In genomic region chr2:137363006-137363405, GRCm38 (mm10) we compare ENCODE assay signal across 27 mouse cellular contexts.
DNase-seq lines count a peak whose midpoint lies in the region; ATAC-seq and TF ChIP-seq lines count a peak whose summit lies in the region.
"Had no signal": no experiment of that assay in that cellular context is flagged by ENCODE, and none has a peak within 500 bp of the region (broad histone marks: within the 10 kb centered on the region; RNA-seq: fewer than 3 reads in every experiment).

No protein-coding gene starts in this region.

- no peak overlapping the region for H3ac ChIP-seq in myocyte (ENCODE audit: control insufficient read depth, insufficient read length)

- H3K27ac ChIP-seq in limb, embryonic 14.5 days (replicated peaks; ENCODE audit: low read depth, low read length): no peak overlapping the region
- no peak overlapping the region for H3K27ac ChIP-seq in limb, embryonic 10.5 days
- H3K27ac ChIP-seq: embryonic facial prominence, embryonic 12.5 days; forebrain, embryonic 10.5 days; forebrain, embryonic 15.5 days; gastrocnemius, adult 2 months; liver, embryonic 12.5 days; midbrain, embryonic 10.5 days; neural tube, embryonic 12.5 days; stomach, postnatal 0 days had no signal

- no peaks in the 10 kb centered on the region for H3K36me3 ChIP-seq in limb, embryonic 14.5 days (ENCODE audit: control insufficient read depth, insufficient read depth, low read length)
- no peaks in the 10 kb centered on the region for H3K36me3 ChIP-seq in limb, embryonic 10.5 days
- no peaks in the 10 kb centered on the region for H3K36me3 ChIP-seq in myocyte (ENCODE audit: control insufficient read depth, insufficient read depth)
- H3K36me3 ChIP-seq: embryonic facial prominence, embryonic 12.5 days; forebrain, embryonic 10.5 days; forebrain, embryonic 15.5 days; G1E; liver, embryonic 12.5 days; midbrain, embryonic 10.5 days; neural tube, embryonic 12.5 days had no signal

- 46% methylated on average over 2 of the region's 2 CpGs for WGBS in limb, embryonic 14.5 days
- 90% methylated on average over 2 of the region's 2 CpGs for WGBS in limb, embryonic 10.5 days

- H3K27me3 ChIP-seq in limb, embryonic 14.5 days (ENCODE audit: control insufficient read depth, insufficient read depth, low read length): no peaks in the 10 kb centered on the region
- no peaks in the 10 kb centered on the region for H3K27me3 ChIP-seq in limb, embryonic 10.5 days (ENCODE audit: low read depth, poor library complexity, severe bottlenecking)
- no peaks in the 10 kb centered on the region for H3K27me3 ChIP-seq in myocyte (ENCODE audit: control insufficient read depth, insufficient read depth, insufficient read length)
- H3K27me3 ChIP-seq: embryonic facial prominence, embryonic 12.5 days; forebrain, embryonic 15.5 days; liver, embryonic 12.5 days; neural tube, embryonic 12.5 days had no signal

- ATAC-seq in limb, embryonic 14.5 days (ENCODE audit: low FRiP score, low read depth): no peak
- ATAC-seq: forebrain, embryonic 15.5 days; hindbrain, embryonic 16.5 days; liver, embryonic 12.5 days; liver, postnatal 0 days; midbrain, embryonic 16.5 days had no signal

- no peak overlapping the region for H3K9ac ChIP-seq in limb, embryonic 14.5 days (ENCODE audit: low read depth, low read length, severe bottlenecking)
- H3K9ac ChIP-seq: embryonic facial prominence, embryonic 12.5 days; forebrain, embryonic 15.5 days; liver, embryonic 12.5 days; liver, postnatal 0 days; neural tube, embryonic 12.5 days had no signal

- no peaks in the 10 kb centered on the region for H3K79me2 ChIP-seq in myocyte (ENCODE audit: control insufficient read depth, insufficient read depth)

- DNase-seq in adrenal gland, adult (ENCODE audit: inconsistent age in 2 of 2, low spot score in 1 of 2): peak; percentile 5 to 55
- DNase-seq in adrenal gland, adult 18-20 months (ENCODE audit: low spot score in 2 of 2): no peak
- DNase-seq in limb, embryonic 14.5 days (ENCODE audit: low spot score): peak; percentile 73
- DNase-seq in limb, embryonic 10.5 days (ENCODE audit: low spot score): no peak
- DNase-seq in adipocyte (ENCODE audit: low spot score): peak; percentile 93
- DNase-seq in testis, postnatal 14 days (ENCODE audit: low spot score): no peak
- DNase-seq in embryo, embryonic 9.5 days (ENCODE audit: extremely low spot score): no peak
- DNase-seq: cerebellum, adult 8-10 months; cerebellum, postnatal 25 days; gastrocnemius, adult 2 months; kidney, adult 2 months; liver, postnatal 0 days; lung, postnatal 14 days; right cerebral cortex, adult 18-20 months; thymus, adult 2 months; thymus, postnatal 36 days had no signal

- no peaks in the 10 kb centered on the region for H3K9me3 ChIP-seq in limb, embryonic 14.5 days (ENCODE audit: control insufficient read depth, low read length)
- no peaks in the 10 kb centered on the region for H3K9me3 ChIP-seq in limb, embryonic 10.5 days (replicated peaks)
- H3K9me3 ChIP-seq: embryonic facial prominence, embryonic 12.5 days; forebrain, embryonic 10.5 days; forebrain, embryonic 15.5 days; liver, embryonic 12.5 days; midbrain, embryonic 10.5 days; neural tube, embryonic 12.5 days had no signal

- TF ChIP-seq POLR2A in limb, embryonic 14.5 days (IDR thresholded peaks at IDR 0.05; ENCODE audit: borderline replicate concordance, extremely low read depth, insufficient read depth, insufficient read length): no peak
- TF ChIP-seq POLR2A in myocyte (IDR thresholded peaks at IDR 0.05; ENCODE audit: insufficient read length, low read depth): no peak

- H3K4me1 ChIP-seq in limb, embryonic 14.5 days (ENCODE audit: control insufficient read depth, insufficient read depth, low read length): no peaks in the 10 kb centered on the region
- H3K4me1 ChIP-seq in limb, embryonic 10.5 days: no peaks in the 10 kb centered on the region
- H3K4me1 ChIP-seq: embryonic facial prominence, embryonic 12.5 days; forebrain, embryonic 15.5 days; liver, embryonic 12.5 days; midbrain, embryonic 10.5 days; neural tube, embryonic 12.5 days had no signal

- H3K4me2 ChIP-seq in limb, embryonic 14.5 days (replicated peaks; ENCODE audit: low read depth, low read length, severe bottlenecking): no peak overlapping the region
- H3K4me2 ChIP-seq in myocyte (ENCODE audit: low read depth): peak overlapping the region; percentile 12
- H3K4me2 ChIP-seq: embryonic facial prominence, embryonic 12.5 days; forebrain, embryonic 15.5 days; liver, embryonic 12.5 days; neural tube, embryonic 12.5 days had no signal

- H3K4me3 ChIP-seq in limb, embryonic 14.5 days (replicated peaks; ENCODE audit: low read length): no peak overlapping the region
- no peak overlapping the region for H3K4me3 ChIP-seq in limb, embryonic 10.5 days
- no peak overlapping the region for H3K4me3 ChIP-seq in myocyte
- H3K4me3 ChIP-seq: embryonic facial prominence, embryonic 12.5 days; forebrain, embryonic 10.5 days; forebrain, embryonic 15.5 days; gastrocnemius, adult 2 months; liver, embryonic 12.5 days; midbrain, embryonic 10.5 days; neural tube, embryonic 12.5 days had no signal

TF ChIP-seq in myocyte, 11 proteins besides CTCF, POLR2A, EP300 and RAD21:
- TF ChIP-seq SRF (IDR thresholded peaks at IDR 0.05; ENCODE audit: control insufficient read depth, insufficient read length, low read depth): no peak
- no peak for TF ChIP-seq MAX (IDR thresholded peaks at IDR 0.05; ENCODE audit: low read depth)
- no peak for TF ChIP-seq TCF12 (IDR thresholded peaks at IDR 0.05; ENCODE audit: insufficient read depth, poor library complexity, severe bottlenecking)
- TF ChIP-seq CEBPB (IDR thresholded peaks at IDR 0.05; ENCODE audit: insufficient read depth, poor library complexity, severe bottlenecking): 0 out of 2 replicates have a peak, but pooled peaks have one; percentile 8

Comparison
In these comparisons a context has a peak if more than half of its experiments do, and no peak if none do; other contexts are left out.
1. DNase-seq: peak in adrenal gland, adult (2 of 2), limb, embryonic 14.5 days (single experiment) and adipocyte (single experiment); none in adrenal gland, adult 18-20 months (0 of 2), limb, embryonic 10.5 days (single experiment), testis, postnatal 14 days (single experiment) and embryo, embryonic 9.5 days (single experiment).